ENCODE assay signal across 27 mouse cellular contexts in the genomic region with DNA sequence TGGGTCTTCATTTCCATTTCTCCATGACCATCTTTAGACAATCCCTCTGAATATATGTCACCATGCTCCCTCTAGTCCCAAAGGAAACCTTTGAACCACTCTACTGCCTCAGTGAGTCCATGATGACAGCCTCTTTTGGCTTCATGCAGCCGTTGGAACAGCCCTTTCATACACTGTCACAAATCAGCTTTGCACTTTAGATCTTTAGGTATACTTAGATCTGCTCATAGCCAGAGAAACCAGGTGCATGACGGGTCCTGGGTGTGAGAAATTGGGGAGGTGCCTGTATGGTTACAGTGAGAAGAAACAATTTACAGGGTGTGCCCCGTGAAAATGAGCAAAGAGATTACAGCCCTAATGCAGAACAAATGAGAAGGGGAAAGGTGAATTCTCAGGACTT. TPM values are rescaled to one million over a fixed set of nuclear protein-coding genes. Genes with fewer than 3 reads are reported as not detected.
DNase-seq lines count a peak whose midpoint lies in the region; ATAC-seq lines count a peak whose summit lies in the region.
"Had no signal": no experiment of that assay in that cellular context is flagged by ENCODE, and none has a peak within 500 bp of the region (broad histone marks: within the 10 kb centered on the region; RNA-seq: fewer than 3 reads in every experiment).

No protein-coding gene starts in this region.

- peak; percentile 69 for DNase-seq in CD4-positive helper T cell, adult 2 months (ENCODE audit: low read depth, low spot score)
- DNase-seq in natural killer cell, adult 2 months (ENCODE audit: low spot score in 2 of 2): peak; percentile 17 to 21
- DNase-seq in thymus, postnatal 14 days: peak; percentile 64
- DNase-seq: cerebellum, adult 11 months; cerebellum, adult 9-10 months; cerebellum, postnatal 36 days; embryo, embryonic 11 days; kidney, adult 2 months; kidney, postnatal 4 days; liver; lung, embryonic 14.5 days; lung, postnatal 14 days had no signal

- H3K4me3 ChIP-seq in intestine, embryonic 15.5 days (replicated peaks): no peak overlapping the region
- no peak overlapping the region for H3K4me3 ChIP-seq in hindbrain, embryonic 12.5 days
- H3K4me3 ChIP-seq: embryonic facial prominence, embryonic 13.5 days; forebrain, embryonic 10.5 days; forebrain, embryonic 15.5 days; heart, embryonic 13.5 days; hindbrain, embryonic 13.5 days; neural tube, embryonic 13.5 days; stomach, embryonic 15.5 days had no signal

- no peaks in the 10 kb centered on the region for H3K27me3 ChIP-seq in intestine, embryonic 15.5 days (replicated peaks)
- H3K27me3 ChIP-seq in hindbrain, embryonic 12.5 days: no peaks in the 10 kb centered on the region
- H3K27me3 ChIP-seq: embryonic facial prominence, embryonic 13.5 days; forebrain, embryonic 15.5 days; hindbrain, embryonic 13.5 days; neural tube, embryonic 13.5 days; stomach, embryonic 15.5 days had no signal

- H3K9me3 ChIP-seq in intestine, embryonic 15.5 days: no peaks in the 10 kb centered on the region
- no peaks in the 10 kb centered on the region for H3K9me3 ChIP-seq in hindbrain, embryonic 12.5 days (replicated peaks)
- H3K9me3 ChIP-seq: embryonic facial prominence, embryonic 13.5 days; forebrain, embryonic 10.5 days; forebrain, embryonic 15.5 days; G1E; heart, embryonic 13.5 days; hindbrain, embryonic 13.5 days; neural tube, embryonic 13.5 days; stomach, embryonic 15.5 days had no signal

- no peak overlapping the region for H3K27ac ChIP-seq in intestine, embryonic 15.5 days
- H3K27ac ChIP-seq in hindbrain, embryonic 12.5 days: no peak overlapping the region
- H3K27ac ChIP-seq: embryonic facial prominence, embryonic 13.5 days; forebrain, embryonic 10.5 days; forebrain, embryonic 15.5 days; heart, embryonic 13.5 days; hindbrain, embryonic 13.5 days; liver, embryonic 14.5 days; neural tube, embryonic 13.5 days; stomach, embryonic 15.5 days had no signal

- peak; percentile 21 for ATAC-seq in CD4-positive, CD25-positive, alpha-beta regulatory T cell, adult 4 months
- ATAC-seq in intestine, embryonic 15.5 days: no peak
- ATAC-seq in inflammation-experienced regulatory T-cells, adult 6 months: no peak
- ATAC-seq in hindbrain, embryonic 12.5 days (ENCODE audit: low FRiP score): no peak
- ATAC-seq: forebrain, embryonic 15.5 days; midbrain, embryonic 16.5 days had no signal

- WGBS in intestine, embryonic 15.5 days: 83% methylated on average over 3 of the region's 3 CpGs
- WGBS in hindbrain, embryonic 12.5 days: 86% methylated on average over 3 of the region's 3 CpGs

- H3K4me1 ChIP-seq in intestine, embryonic 15.5 days (replicated peaks): no peaks in the 10 kb centered on the region
- peaks cover under 1% of the 10 kb centered on the region; the same call in 1 of the 2 replicates for H3K4me1 ChIP-seq in hindbrain, embryonic 12.5 days
- H3K4me1 ChIP-seq: embryonic facial prominence, embryonic 13.5 days; forebrain, embryonic 15.5 days; heart, embryonic 13.5 days; stomach, embryonic 15.5 days had no signal

- no peak overlapping the region for H3K4me2 ChIP-seq in intestine, embryonic 15.5 days (replicated peaks)
- no peak overlapping the region for H3K4me2 ChIP-seq in hindbrain, embryonic 12.5 days (replicated peaks)
- H3K4me2 ChIP-seq: embryonic facial prominence, embryonic 13.5 days; forebrain, embryonic 15.5 days; heart, embryonic 13.5 days; hindbrain, embryonic 13.5 days; lung, embryonic 14.5 days; midbrain, embryonic 11.5 days; neural tube, embryonic 13.5 days; stomach, embryonic 15.5 days had no signal

- H3K36me3 ChIP-seq in intestine, embryonic 15.5 days: no peaks in the 10 kb centered on the region
- no peaks in the 10 kb centered on the region for H3K36me3 ChIP-seq in hindbrain, embryonic 12.5 days
- H3K36me3 ChIP-seq: embryonic facial prominence, embryonic 13.5 days; forebrain, embryonic 10.5 days; forebrain, embryonic 15.5 days; G1E; heart, embryonic 13.5 days; hindbrain, embryonic 13.5 days; neural tube, embryonic 13.5 days; stomach, embryonic 15.5 days had no signal

- no peak overlapping the region for H3K9ac ChIP-seq in intestine, embryonic 15.5 days
- H3K9ac ChIP-seq in hindbrain, embryonic 12.5 days: no peak overlapping the region
- H3K9ac ChIP-seq: embryonic facial prominence, embryonic 13.5 days; forebrain, embryonic 15.5 days; heart, embryonic 13.5 days; hindbrain, embryonic 13.5 days; liver, embryonic 14.5 days; lung, embryonic 14.5 days; neural tube, embryonic 13.5 days; stomach, embryonic 15.5 days had no signal

RNA-seq across cellular contexts. Expression of a gene that starts 14.3 kb away (rescaled TPM):
- polyA plus RNA-seq in CD4-positive, CD25-positive, alpha-beta regulatory T cell, adult 4 months (2017; shearing (Covaris generic)): 10 to 100 TPM; 15.7 to 17.7 TPM
- 11.3 and 11.4 TPM in 2 replicates for polyA plus RNA-seq in intestine, embryonic 15.5 days (2015; fragmentation: Nextera tagmentation; extraction: Ambion mirVana)
- polyA plus RNA-seq in inflammation-experienced regulatory T-cells, adult 6 months (2017; shearing (Covaris generic)): 10 to 100 TPM in 2 of 3 experiments, 1 to 10 TPM in 1; 6.2 to 24.7 (median 20.6) TPM
- polyA plus RNA-seq in hindbrain, embryonic 12.5 days (2016; fragmentation: Nextera tagmentation; extraction: Ambion mirVana): 20.5 and 20.8 TPM in 2 replicates

Comparison
In these comparisons a context has a peak if more than half of its experiments do, and no peak if none do; other contexts are left out.
1. DNase-seq: peak in every context shown above with its lines; median percentile 69 in CD4-positive helper T cell, adult 2 months; 64 in thymus, postnatal 14 days; 19 in natural killer cell, adult 2 months.